Mouse (Mus musculus) hindbrain, embryonic 16.5 days (tissue): ENCODE data around the gene Fam114a2. TPM values are rescaled to one million over a fixed set of nuclear protein-coding genes. Genes with fewer than 3 reads are reported as not detected.

ENCODE experiments used
- ATAC-seq: fragments of 200-750 bp; cut with Nextera tagmentation; 2 replicates; pipeline ENCODE4 v1.8.0; 2017; ENCODE audit warnings: moderate TSS enrichment, moderate library complexity
- H3K27ac ChIP-seq: fragments of 300-500 bp; sonication (generic); 2 replicates; pipeline ENCODE4 v1.5.1; 2014; ENCODE audit warnings: low read depth, mild to moderate bottlenecking, control low read depth, low read length, moderate library complexity
- H3K27me3 ChIP-seq: fragments of 300-500 bp; sonication (generic); replicated peaks from 2 replicates; pipeline ENCODE4 v1.6.1; 2014; ENCODE audit warnings: low read length; ENCODE audit not compliant: control insufficient read depth, insufficient read depth
- H3K36me3 ChIP-seq: fragments of 300-500 bp; sonication (generic); 2 replicates; pipeline ENCODE4 v1.6.1; 2014; ENCODE audit warnings: mild to moderate bottlenecking, low read length, moderate library complexity, mixed read lengths; ENCODE audit not compliant: control insufficient read depth, insufficient read depth
- H3K4me1 ChIP-seq: fragments of 300-500 bp; sonication (generic); 2 replicates; pipeline ENCODE4 v1.6.1; 2014; ENCODE audit warnings: low read depth, low read length; ENCODE audit not compliant: control insufficient read depth, insufficient read depth
- H3K4me2 ChIP-seq: fragments of 300-500 bp; sonication (generic); 2 replicates; pipeline ENCODE4 v1.6.1; 2014; ENCODE audit warnings: mild to moderate bottlenecking, low read length, control low read depth, moderate library complexity
- H3K4me3 ChIP-seq: fragments of 300-500 bp; sonication (generic); 2 replicates; pipeline ENCODE4 v1.5.1; 2014; ENCODE audit warnings: mild to moderate bottlenecking, low read length, control low read depth, moderate library complexity
- H3K9ac ChIP-seq: fragments of 300-500 bp; sonication (generic); 2 replicates; pipeline ENCODE4 v1.6.1; 2014; ENCODE audit warnings: low read depth, mild to moderate bottlenecking, control low read depth, low read length, moderate library complexity
- H3K9me3 ChIP-seq: fragments of 300-500 bp; sonication (generic); 2 replicates; pipeline ENCODE4 v1.6.1; 2014; ENCODE audit warnings: mild to moderate bottlenecking, low read length, moderate library complexity; ENCODE audit not compliant: control insufficient read depth
- WGBS: fragments of 180-500 bp; shearing (Covaris S2); extraction: QIAGEN DNeasy Blood & Tissue Kit; methylation state at CpG from one replicate; pipeline ENCODE4 v1.1.7; 2014; 5-methylcytosine and 5-hydroxymethylcytosine counted together
- polyA plus RNA-seq: library from polyadenylated mRNA; unstranded; fragments of >200 nt; fragmentation: Nextera tagmentation; extraction: Ambion mirVana; gene quantifications from 2 replicates; pipeline ENCODE4 v1.2.1, GENCODE M21; 2015

Fam114a2 gene
- polyA plus RNA-seq, 1 experiment from 2014 or later: 77.0 TPM

- peaks cover 28% of the 10 kb centered on the region for H3K36me3 ChIP-seq
- no peak for ATAC-seq
- H3K9ac ChIP-seq: no peak overlapping the region
- 50% methylated on average over 3 of the region's 3 CpGs for WGBS
- no peak overlapping the region for H3K4me3 ChIP-seq
- no peaks in the 10 kb centered on the region for H3K27me3 ChIP-seq
- no peak overlapping the region for H3K27ac ChIP-seq
- no peaks in the 10 kb centered on the region for H3K9me3 ChIP-seq
- no peak overlapping the region for H3K4me2 ChIP-seq
- H3K4me1 ChIP-seq: no peaks in the 10 kb centered on the region
Observed at GRCm38 (mm10) chr11:57497701-57498100, 20.7 kb downstream of the Fam114a2 start.

GRCm38 (mm10) chr11:57496462-57497039 lies 21.9 kb downstream of the Fam114a2 start:
- Histone ChIP-seq H3K4me2 (no peak overlapping the region), H3K27ac (no peak overlapping the region; the same call in 1 of the 2 replicates), H3K9ac (no peak overlapping the region), H3K36me3 (peaks cover 31% of the 10 kb centered on the region), H3K27me3 (no peaks in the 10 kb centered on the region), H3K9me3 (no peaks in the 10 kb centered on the region), H3K4me1 (no peaks in the 10 kb centered on the region), H3K4me3 (no peak overlapping the region)
- ATAC-seq: no peak
- WGBS: 41% methylated on average over 3 of the region's 3 CpGs

- Histone ChIP-seq H3K27me3 (no peaks in the 10 kb centered on the region), H3K4me1 (no peaks in the 10 kb centered on the region), H3K9me3 (no peaks in the 10 kb centered on the region), H3K9ac (no peak overlapping the region), H3K36me3 (peaks cover 32% of the 10 kb centered on the region), H3K4me3 (no peak overlapping the region), H3K27ac (no peak overlapping the region), H3K4me2 (no peak overlapping the region)
- WGBS: 64% methylated on average over 5 of the region's 5 CpGs
- ATAC-seq: no peak
Observed at GRCm38 (mm10) chr11:57488436-57488835, 30.0 kb downstream of the Fam114a2 start.

GRCm38 (mm10) chr11:57478077-57478476 lies 40.3 kb downstream of the Fam114a2 start:
- Histone ChIP-seq H3K27me3 (no peaks in the 10 kb centered on the region), H3K36me3 (peaks cover 2% of the 10 kb centered on the region), H3K9ac (no peak overlapping the region), H3K4me1 (peaks cover 7% of the 10 kb centered on the region), H3K9me3 (no peaks in the 10 kb centered on the region), H3K4me3 (no peak overlapping the region), H3K27ac (no peak overlapping the region), H3K4me2 (no peak overlapping the region)
- ATAC-seq: no peak
- WGBS: 34% methylated on average over 5 of the region's 5 CpGs

- Histone ChIP-seq H3K4me3 (no peak overlapping the region), H3K27me3 (no peaks in the 10 kb centered on the region), H3K9ac (no peak overlapping the region), H3K27ac (no peak overlapping the region), H3K4me2 (no peak overlapping the region), H3K4me1 (peaks cover 7% of the 10 kb centered on the region), H3K9me3 (no peaks in the 10 kb centered on the region), H3K36me3 (no peaks in the 10 kb centered on the region)
- 44% methylated on average over 6 of the region's 6 CpGs for WGBS
- no peak for ATAC-seq
Observed at GRCm38 (mm10) chr11:57475119-57475518, 43.3 kb downstream of the Fam114a2 start.

- no peak overlapping the region for H3K4me2 ChIP-seq
- no peaks in the 10 kb centered on the region for H3K27me3 ChIP-seq
- H3K36me3 ChIP-seq: no peaks in the 10 kb centered on the region
- ATAC-seq: peak; percentile 71; the same call in 1 of the 2 replicates
- H3K9me3 ChIP-seq: no peaks in the 10 kb centered on the region
- H3K27ac ChIP-seq: no peak overlapping the region
- no peak overlapping the region for H3K9ac ChIP-seq
- H3K4me1 ChIP-seq: peaks cover 7% of the 10 kb centered on the region
- WGBS: 51% methylated on average over 6 of the region's 6 CpGs
- no peak overlapping the region for H3K4me3 ChIP-seq
Observed at GRCm38 (mm10) chr11:57474296-57474941, 44.0 kb downstream of the Fam114a2 start.

GRCm38 (mm10) chr11:57470979-57471378 lies 47.4 kb downstream of the Fam114a2 start:
- Histone ChIP-seq H3K27me3 (no peaks in the 10 kb centered on the region), H3K27ac (no peak overlapping the region), H3K4me3 (no peak overlapping the region), H3K4me2 (no peak overlapping the region), H3K4me1 (peaks cover 7% of the 10 kb centered on the region), H3K9me3 (peaks cover 2% of the 10 kb centered on the region; the same call in 1 of the 2 replicates), H3K9ac (no peak overlapping the region), H3K36me3 (no peaks in the 10 kb centered on the region)
- no peak for ATAC-seq
- 94% methylated on average over 7 of the region's 7 CpGs for WGBS

- Histone ChIP-seq H3K27me3 (no peaks in the 10 kb centered on the region), H3K4me2 (no peak overlapping the region), H3K9me3 (peaks cover 2% of the 10 kb centered on the region; the same call in 1 of the 2 replicates), H3K4me1 (peaks cover 7% of the 10 kb centered on the region), H3K27ac (no peak overlapping the region), H3K36me3 (no peaks in the 10 kb centered on the region), H3K9ac (no peak overlapping the region), H3K4me3 (no peak overlapping the region)
- no peak for ATAC-seq
- 55% methylated on average over 6 of the region's 6 CpGs for WGBS
Observed at GRCm38 (mm10) chr11:57470056-57470455, 48.4 kb downstream of the Fam114a2 start.

- ATAC-seq: no peak
- no peak overlapping the region for H3K27ac ChIP-seq
- 79% methylated on average over 4 of the region's 4 CpGs for WGBS
- H3K9me3 ChIP-seq: peaks cover 2% of the 10 kb centered on the region; the same call in 1 of the 2 replicates
- H3K4me1 ChIP-seq: no peaks in the 10 kb centered on the region
- no peak overlapping the region for H3K4me3 ChIP-seq
- no peaks in the 10 kb centered on the region for H3K27me3 ChIP-seq
- H3K9ac ChIP-seq: no peak overlapping the region
- H3K36me3 ChIP-seq: no peaks in the 10 kb centered on the region
- H3K4me2 ChIP-seq: no peak overlapping the region
Observed at GRCm38 (mm10) chr11:57468706-57469105, 49.7 kb downstream of the Fam114a2 start.
